Mouse (Mus musculus): ENCODE data around the gene Zfp687. TPM values are rescaled to one million over a fixed set of nuclear protein-coding genes. Genes with fewer than 3 reads are reported as not detected.
"Not testable (repeated sequence)": the region's sequence is repeated elsewhere in the genome, so short reads cannot be mapped to it uniquely, and the experiment has no call there.

Zfp687 gene
- total RNA-seq (2014; fragmentation: Nextera tagmentation) (35.0 and 36.7 TPM in 2 replicates), total RNA-seq (2017) (18.4 and 20.6 TPM in 2 replicates)

- ATAC-seq (replicated peaks; ENCODE audit: poor library complexity, severe bottlenecking) = peak; percentile 73
These were observed at the start of gene Zfp687 for GRCm38 (mm10) chr3:95015337-95015872. TSS of gene Zfp687 (minus strand) at chr3:95015448.

GRCm38 (mm10) chr3:95063741-95064140, 48.5 kb upstream of the Zfp687 start:
- ATAC-seq (replicated peaks; ENCODE audit: poor library complexity, severe bottlenecking) = no peak

- ATAC-seq (replicated peaks; ENCODE audit: poor library complexity, severe bottlenecking) = no peak
These were observed 42.8 kb upstream of the Zfp687 start for GRCm38 (mm10) chr3:95058078-95058477.

- no peak for ATAC-seq (replicated peaks; ENCODE audit: poor library complexity, severe bottlenecking)
These were observed 41.0 kb upstream of the Zfp687 start for GRCm38 (mm10) chr3:95056275-95056674.

- no peak for ATAC-seq (replicated peaks; ENCODE audit: poor library complexity, severe bottlenecking)
These were observed 39.4 kb upstream of the Zfp687 start for GRCm38 (mm10) chr3:95054481-95055260.

GRCm38 (mm10) chr3:95053701-95054100, 38.5 kb upstream of the Zfp687 start:
- peak; percentile 91 for ATAC-seq (replicated peaks; ENCODE audit: poor library complexity, severe bottlenecking)

- peak; percentile 72 for ATAC-seq (replicated peaks; ENCODE audit: poor library complexity, severe bottlenecking)
These were observed 37.7 kb upstream of the Zfp687 start for GRCm38 (mm10) chr3:95052959-95053358.

GRCm38 (mm10) chr3:95047914-95048313, 32.7 kb upstream of the Zfp687 start:
- ATAC-seq (replicated peaks; ENCODE audit: poor library complexity, severe bottlenecking) = no peak

GRCm38 (mm10) chr3:95046462-95047057, 31.3 kb upstream of the Zfp687 start:
- ATAC-seq (replicated peaks; ENCODE audit: poor library complexity, severe bottlenecking) = no peak

- ATAC-seq (replicated peaks; ENCODE audit: poor library complexity, severe bottlenecking) = no peak
These were observed 28.0 kb upstream of the Zfp687 start for GRCm38 (mm10) chr3:95043251-95043650.

GRCm38 (mm10) chr3:95042838-95043229, 27.6 kb upstream of the Zfp687 start:
- peak; percentile 78 for ATAC-seq (replicated peaks; ENCODE audit: poor library complexity, severe bottlenecking)

GRCm38 (mm10) chr3:95042166-95042837, 27.1 kb upstream of the Zfp687 start, which contains the start of gene Psmd4:
TSS of gene Psmd4 (minus strand) at chr3:95042614.
- ATAC-seq (replicated peaks; ENCODE audit: poor library complexity, severe bottlenecking) = peak; percentile 93

- ATAC-seq (replicated peaks; ENCODE audit: poor library complexity, severe bottlenecking) = no peak
These were observed 26.4 kb upstream of the Zfp687 start for GRCm38 (mm10) chr3:95041625-95042024.

- ATAC-seq (replicated peaks; ENCODE audit: poor library complexity, severe bottlenecking) = no peak
These were observed 14.7 kb upstream of the Zfp687 start for GRCm38 (mm10) chr3:95029953-95030352.

GRCm38 (mm10) chr3:95029291-95029827, 14.1 kb upstream of the Zfp687 start:
- ATAC-seq (replicated peaks; ENCODE audit: poor library complexity, severe bottlenecking) = not testable (repeated sequence)

GRCm38 (mm10) chr3:95028603-95029002, 13.4 kb upstream of the Zfp687 start:
- ATAC-seq (replicated peaks; ENCODE audit: poor library complexity, severe bottlenecking) = no peak

- peak; percentile 94 for ATAC-seq (replicated peaks; ENCODE audit: poor library complexity, severe bottlenecking)
These were observed 12.5 kb upstream of the Zfp687 start for GRCm38 (mm10) chr3:95027701-95028100.

GRCm38 (mm10) chr3:95027057-95027645, 11.9 kb upstream of the Zfp687 start:
- no peak for ATAC-seq (replicated peaks; ENCODE audit: poor library complexity, severe bottlenecking)

GRCm38 (mm10) chr3:95025202-95025601, 10.0 kb upstream of the Zfp687 start:
- ATAC-seq (replicated peaks; ENCODE audit: poor library complexity, severe bottlenecking) = no peak

GRCm38 (mm10) chr3:95024551-95024950, 9.3 kb upstream of the Zfp687 start:
- ATAC-seq (replicated peaks; ENCODE audit: poor library complexity, severe bottlenecking) = no peak
